Mouse (Mus musculus) gastrocnemius, postnatal 25 days (tissue): ENCODE data around the gene Snx11. TPM values are rescaled to one million over a fixed set of nuclear protein-coding genes. Genes with fewer than 3 reads are reported as not detected.

Experiments
- total RNA-seq, 2 experiments: library from RNA; stranded (reverse); gene quantifications; 1 replicate in 1 of 2; 2 replicates in 1 of 2; pipeline ENCODE4 v1.2.3; 2021

Snx11 gene
- total RNA-seq, 2 experiments from 2014 or later: 8.1 to 11.3 TPM

Other genes starting within 250 kb of the Snx11 start
- 10 to 100 TPM; 32.8 to 34.6 TPM for gene Cbx1, start 11.6 kb upstream of the Snx11 start, total RNA-seq
- gene Nfe2l1, start 52.4 kb upstream of the Snx11 start, total RNA-seq: 100 to 1,000 TPM; 348 to 389 TPM
- gene Copz2, start 72.3 kb upstream of the Snx11 start, total RNA-seq: 10 to 100 TPM; 28.2 to 31.1 TPM
- 10 to 100 TPM; 22.3 to 23.0 TPM for gene Cdk5rap3, start 138.9 kb upstream of the Snx11 start, total RNA-seq
- gene Prr15l, start 150.5 kb upstream of the Snx11 start, total RNA-seq: not detected
- gene Pnpo, start 166.4 kb upstream of the Snx11 start, total RNA-seq: 1 to 10 TPM; 7.0 to 8.3 TPM
- gene Sp2, start 205.4 kb upstream of the Snx11 start, total RNA-seq: 1 to 10 TPM; 8.9 to 9.0 TPM
- under 1 TPM in 1 of 2 experiments, not detected in 1; 0.10 TPM for gene Sp6, start 235.8 kb upstream of the Snx11 start, total RNA-seq